Comparison of ENCODE assay signal across 32 mouse cellular contexts in the genomic region with DNA sequence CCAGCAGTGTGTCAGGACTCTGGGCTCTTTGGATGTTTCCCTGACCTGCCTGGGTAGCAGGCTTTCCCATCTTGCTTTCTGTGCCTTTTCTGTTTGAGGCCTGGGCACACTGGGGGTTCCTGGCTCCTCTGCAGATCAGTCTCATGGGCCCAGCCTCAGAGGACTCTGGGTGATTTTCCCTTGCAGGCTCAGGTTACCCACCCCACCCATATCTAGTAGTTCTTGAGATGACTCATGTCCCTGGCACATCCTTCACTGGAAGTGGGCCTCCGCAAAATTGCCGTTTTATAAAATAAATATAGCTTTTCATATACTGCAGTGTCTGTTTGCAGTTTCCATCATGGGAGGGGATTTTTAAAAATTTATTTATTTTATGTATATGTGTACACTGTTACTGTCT. TPM values are rescaled to one million over a fixed set of nuclear protein-coding genes. Genes with fewer than 3 reads are reported as not detected.
DNase-seq lines count a peak whose midpoint lies in the region; TF ChIP-seq lines count a peak whose summit lies in the region.
"Had no signal": no experiment of that assay in that cellular context is flagged by ENCODE, and none has a peak within 500 bp of the region (broad histone marks: within the 10 kb centered on the region; RNA-seq: fewer than 3 reads in every experiment).

No protein-coding gene starts in this region.

- H3K4me1 ChIP-seq in E14TG2a.4 (replicated peaks; ENCODE audit: low read depth, low read length), result no peaks in the 10 kb centered on the region
- H3K4me1 ChIP-seq: embryonic facial prominence, embryonic 12.5 days; forebrain, embryonic 15.5 days; kidney, embryonic 15.5 days; limb, embryonic 12.5 days; liver, embryonic 15.5 days; midbrain, embryonic 10.5 days; midbrain, embryonic 15.5 days; neural tube, embryonic 12.5 days had no signal

- H3K4me3 ChIP-seq in E14TG2a.4 (replicated peaks; ENCODE audit: low read length), result 0 out of 2 replicates have a peak overlapping the region, but pooled peaks have one; percentile 1
- H3K4me3 ChIP-seq: embryonic facial prominence, embryonic 12.5 days; forebrain, embryonic 15.5 days; kidney, embryonic 15.5 days; limb, embryonic 12.5 days; liver, embryonic 15.5 days; midbrain, embryonic 10.5 days; midbrain, embryonic 15.5 days; neural tube, embryonic 12.5 days had no signal

- H3K36me3 ChIP-seq in E14TG2a.4 (ENCODE audit: insufficient read depth, low read length), result no peaks in the 10 kb centered on the region
- H3K36me3 ChIP-seq: G1E; liver, embryonic 15.5 days; midbrain, embryonic 10.5 days had no signal

- no peaks in the 10 kb centered on the region for H3K27me3 ChIP-seq in E14TG2a.4 (ENCODE audit: insufficient read depth, low read length)
- H3K27me3 ChIP-seq: CH12.LX; embryonic facial prominence, embryonic 12.5 days; forebrain, embryonic 15.5 days; kidney, embryonic 15.5 days; limb, embryonic 12.5 days; liver, embryonic 15.5 days; midbrain, embryonic 15.5 days; neural tube, embryonic 12.5 days; Patski had no signal

- H3K9me3 ChIP-seq in E14TG2a.4 (ENCODE audit: low read length), result peaks cover 52% of the 10 kb centered on the region
- H3K9me3 ChIP-seq: embryonic facial prominence, embryonic 12.5 days; forebrain, embryonic 15.5 days; limb, embryonic 12.5 days; liver, embryonic 15.5 days; neural tube, embryonic 12.5 days had no signal

- TF ChIP-seq CTCF in E14TG2a.4 (conservative IDR thresholded peaks at IDR 0.05; ENCODE audit: low read length), result no peak

- intact Hi-C loops in left cerebral cortex, postnatal 14 days (cut with DNase I), result no loop called here

- peak; percentile 31 to 50 for DNase-seq in frontal cortex, postnatal 36 days (ENCODE audit: low spot score in 2 of 2)
- DNase-seq in frontal cortex, postnatal 25 days (ENCODE audit: low spot score in 2 of 2), result no peak
- DNase-seq in left cerebral cortex, postnatal 14 days (ENCODE audit: low spot score in 2 of 2), result peak; percentile 44 to 45
- no peak for DNase-seq in left cerebral cortex, adult 11 months (ENCODE audit: low spot score)
- DNase-seq in 3134 (ENCODE audit: extremely low read depth, insufficient read length, low spot score), result peak; percentile 23
- no peak for DNase-seq in spleen, adult 18-20 months
- DNase-seq in thymus, postnatal 4 days, result no peak
- DNase-seq: adrenal gland, postnatal 10 days; B cell, adult 2 months; cerebellum, adult 11-12 months; cerebellum, adult 9-11 months; embryo, embryonic 11 days; kidney, adult 18-20 months; kidney, postnatal 25 days; lung, embryonic 14.5 days; lung, postnatal 14 days; right cerebral cortex, postnatal 14 days; thymus, adult 2 months; thymus, postnatal 36 days had no signal

RNA-seq across cellular contexts. Expression of gene Larp6, which starts 21.5 kb away (rescaled TPM):
- total RNA-seq in left cerebral cortex, postnatal 14 days (2021), result 10 to 100 TPM; 34.8 to 35.5 TPM
- total RNA-seq: CH12.LX; G1E; liver, adult 2 months had no signal

RNA-seq across cellular contexts. Expression of gene Lrrc49, which starts 46.4 kb away (rescaled TPM):
- 10 to 100 TPM; 71.7 to 75.8 TPM for total RNA-seq in left cerebral cortex, postnatal 14 days (2021)

Comparison
In these comparisons a context has a peak if more than half of its experiments do, and no peak if none do; other contexts are left out.
1. DNase-seq: peak in frontal cortex, postnatal 36 days (2 of 2), left cerebral cortex, postnatal 14 days (2 of 2) and 3134 (single experiment); none in frontal cortex, postnatal 25 days (0 of 2), left cerebral cortex, adult 11 months (single experiment), spleen, adult 18-20 months (0 of 2) and thymus, postnatal 4 days (single experiment).